Mouse (Mus musculus): ENCODE measurements around the gene Nsg1. TPM values are rescaled to one million over a fixed set of nuclear protein-coding genes. Genes with fewer than 3 reads are reported as not detected.

Gene Nsg1
- polyA plus RNA-seq, 1 experiment from 2014 or later, result 149 TPM

GRCm38 (mm10) chr5:38094331-38094730 is 65.4 kb downstream of the Nsg1 start:
- Histone ChIP-seq H3K9me3 (no peaks in the 10 kb centered on the region), H3K27me3 (peaks cover 6% of the 10 kb centered on the region; the same call in 1 of the 2 replicates), H3K4me1 (peaks cover 36% of the 10 kb centered on the region), H3K9ac (no peak overlapping the region), H3K36me3 (no peaks in the 10 kb centered on the region; the same call in 1 of the 2 replicates), H3K4me2 (replicated peaks) (no peak overlapping the region), H3K27ac (no peak overlapping the region), H3K4me3 (no peak overlapping the region)
- whole genome bisulfite sequencing, result 97% methylated on average over 2 of the region's 2 CpGs
- no peak for ATAC-seq (ENCODE audit: low FRiP score, low read depth)

- no peak overlapping the region for H3K4me2 ChIP-seq (replicated peaks)
- H3K27ac ChIP-seq, result no peak overlapping the region
- ATAC-seq (ENCODE audit: low FRiP score, low read depth), result no peak
- 60% methylated on average over 2 of the region's 2 CpGs for WGBS
- peaks cover 6% of the 10 kb centered on the region; the same call in 1 of the 2 replicates for H3K27me3 ChIP-seq
- peaks cover 19% of the 10 kb centered on the region for H3K4me1 ChIP-seq
- no peak overlapping the region for H3K4me3 ChIP-seq
- H3K9me3 ChIP-seq, result no peaks in the 10 kb centered on the region
- no peaks in the 10 kb centered on the region; the same call in 1 of the 2 replicates for H3K36me3 ChIP-seq
- no peak overlapping the region for H3K9ac ChIP-seq
Measured at GRCm38 (mm10) chr5:38091966-38092304, 67.8 kb downstream of the Nsg1 start.

GRCm38 (mm10) chr5:38091046-38091965 is 68.4 kb downstream of the Nsg1 start:
- Histone ChIP-seq H3K36me3 (no peaks in the 10 kb centered on the region; the same call in 1 of the 2 replicates), H3K4me1 (peaks cover 19% of the 10 kb centered on the region), H3K9me3 (no peaks in the 10 kb centered on the region), H3K27me3 (peaks cover 6% of the 10 kb centered on the region; the same call in 1 of the 2 replicates), H3K9ac (no peak overlapping the region), H3K27ac (no peak overlapping the region), H3K4me3 (no peak overlapping the region), H3K4me2 (replicated peaks) (no peak overlapping the region)
- WGBS, result 67% methylated on average over 8 of the region's 8 CpGs
- ATAC-seq (ENCODE audit: low FRiP score, low read depth), result no peak

GRCm38 (mm10) chr5:38090581-38090980 is 69.1 kb downstream of the Nsg1 start:
- Histone ChIP-seq H3K27ac (no peak overlapping the region), H3K4me2 (replicated peaks) (no peak overlapping the region), H3K27me3 (peaks cover 6% of the 10 kb centered on the region; the same call in 1 of the 2 replicates), H3K9ac (no peak overlapping the region), H3K9me3 (no peaks in the 10 kb centered on the region), H3K36me3 (no peaks in the 10 kb centered on the region; the same call in 1 of the 2 replicates), H3K4me3 (no peak overlapping the region), H3K4me1 (peaks cover 24% of the 10 kb centered on the region)
- ATAC-seq (ENCODE audit: low FRiP score, low read depth), result no peak
- 66% methylated on average over 3 of the region's 3 CpGs for WGBS

- no peaks in the 10 kb centered on the region for H3K36me3 ChIP-seq
- H3K4me3 ChIP-seq, result no peak overlapping the region
- peaks cover 27% of the 10 kb centered on the region for H3K4me1 ChIP-seq
- ATAC-seq (ENCODE audit: low FRiP score, low read depth), result no peak
- no peak overlapping the region for H3K9ac ChIP-seq
- 62% methylated on average over 3 of the region's 3 CpGs for WGBS
- no peak overlapping the region for H3K4me2 ChIP-seq (replicated peaks)
- no peak overlapping the region for H3K27ac ChIP-seq
- no peaks in the 10 kb centered on the region for H3K9me3 ChIP-seq
- peaks cover 6% of the 10 kb centered on the region; the same call in 1 of the 2 replicates for H3K27me3 ChIP-seq
Measured at GRCm38 (mm10) chr5:38090111-38090510, 69.6 kb downstream of the Nsg1 start.

Other genes starting within 250 kb of the Nsg1 start
- 64.5 and 69.3 TPM in 2 replicates for gene Stx18, start 121.2 kb downstream of the Nsg1 start, polyA plus RNA-seq (2015; fragmentation: Nextera tagmentation; extraction: Ambion mirVana)
- 18.4 and 18.7 TPM in 2 replicates for gene Zbtb49, start 60.5 kb upstream of the Nsg1 start, polyA plus RNA-seq (2015; fragmentation: Nextera tagmentation; extraction: Ambion mirVana)
- 115 and 118 TPM in 2 replicates for gene Lyar, start 60.6 kb upstream of the Nsg1 start, polyA plus RNA-seq (2015; fragmentation: Nextera tagmentation; extraction: Ambion mirVana)
- gene Tmem128, start 100.3 kb upstream of the Nsg1 start, polyA plus RNA-seq (2015; fragmentation: Nextera tagmentation; extraction: Ambion mirVana), result 67.2 and 75.3 TPM in 2 replicates
- gene Otop1, start 116.1 kb upstream of the Nsg1 start, polyA plus RNA-seq (2015; fragmentation: Nextera tagmentation; extraction: Ambion mirVana), result 0.06 and 0.14 TPM in 2 replicates
- 0.04 TPM in 1 of 2 replicates, not detected in the other for gene Drd5, start 159.5 kb upstream of the Nsg1 start, polyA plus RNA-seq (2015; fragmentation: Nextera tagmentation; extraction: Ambion mirVana)

All from limb, embryonic 13.5 days (tissue).